Mouse (Mus musculus): ENCODE data around the gene Trim59.
A peak's percentile ranks its signal among the peaks of the same experiment; 100 is the strongest.
"Not testable (repeated sequence)": the region's sequence is repeated elsewhere in the genome, so short reads cannot be mapped to it uniquely, and the experiment has no call there.

The Trim59 gene

DNA sequence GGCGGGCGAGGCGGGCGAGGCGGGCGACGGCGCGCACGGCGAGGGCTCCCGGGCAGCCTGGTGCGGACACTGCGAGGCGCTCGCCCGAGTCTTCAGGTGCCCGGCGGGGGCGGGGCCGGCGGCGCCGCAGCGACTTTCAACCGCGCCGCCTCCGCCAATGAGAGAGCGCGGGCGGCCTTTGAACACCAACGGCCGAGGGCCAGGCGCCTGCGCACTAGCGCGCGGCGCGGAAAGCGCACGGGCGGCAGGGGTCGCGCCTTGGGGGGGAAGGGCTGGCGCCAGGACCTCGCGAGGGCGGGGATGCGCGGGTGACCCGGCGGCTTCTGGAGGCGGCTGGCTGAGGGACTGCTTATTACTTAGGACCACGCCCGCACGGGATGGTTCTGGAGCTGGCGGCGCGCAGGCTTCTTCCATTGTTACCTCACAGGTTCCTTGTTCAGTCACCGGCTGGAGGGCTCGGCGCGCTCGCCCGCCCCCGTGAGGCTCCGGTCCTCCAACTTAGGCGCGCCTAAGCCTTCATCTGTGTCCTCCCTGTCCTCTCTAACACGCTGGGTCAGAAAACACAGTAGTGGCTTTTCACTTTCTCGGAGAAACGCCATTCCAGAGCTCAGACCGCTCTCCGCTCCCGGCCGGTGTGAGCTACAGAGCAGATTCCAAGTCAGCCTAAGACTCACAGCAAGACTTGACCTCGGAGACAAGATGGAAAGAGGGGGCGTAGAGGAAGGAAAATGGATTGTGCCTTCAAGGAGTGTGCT lies at the start of gene Trim59:
Trim59 (minus strand) TSS at position 111 of the 755 bp plus-strand sequence.
- DNase-seq (ENCODE audit: low spot score) = peak; percentile 93

DNA sequence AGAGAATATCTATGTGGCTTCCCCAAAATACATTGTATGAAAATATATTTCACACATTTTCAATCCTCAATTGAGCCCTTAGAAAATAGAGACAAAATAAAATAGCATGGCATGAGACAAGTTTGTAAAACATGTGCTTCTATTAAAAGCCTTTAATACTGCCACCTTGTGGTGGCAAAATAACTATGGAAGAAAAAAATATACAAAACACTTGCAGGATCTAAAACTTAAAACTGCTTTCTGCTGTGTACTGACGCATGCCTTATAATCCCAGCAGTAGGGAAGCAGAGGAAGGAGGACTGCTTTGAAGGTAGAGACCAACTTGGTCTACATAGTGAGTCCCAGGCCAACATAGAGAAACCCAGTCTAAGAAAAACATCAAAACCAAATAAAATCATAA lies 19.4 kb upstream of the Trim59 start:
- DNase-seq (ENCODE audit: low spot score) = no peak

DNA sequence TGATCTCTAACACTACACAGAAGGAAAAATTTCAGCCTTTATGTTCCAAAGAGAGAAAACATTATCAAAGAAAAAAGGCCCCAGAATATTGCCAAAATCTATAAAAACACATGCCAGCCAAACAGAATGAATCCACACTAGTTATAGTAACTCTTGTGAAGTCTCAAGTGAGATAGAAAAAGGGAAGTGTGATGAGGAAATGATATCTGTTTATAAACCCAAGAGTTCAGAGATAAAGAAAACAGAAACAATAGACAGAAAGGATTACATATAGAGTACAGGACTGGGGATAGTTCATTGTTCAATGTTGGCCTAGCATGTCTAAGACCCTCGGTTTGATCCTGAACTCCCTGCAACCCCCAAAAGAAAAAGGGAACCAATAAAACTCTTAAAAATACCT lies 18.2 kb upstream of the Trim59 start:
- no peak for DNase-seq (ENCODE audit: low spot score)

DNA sequence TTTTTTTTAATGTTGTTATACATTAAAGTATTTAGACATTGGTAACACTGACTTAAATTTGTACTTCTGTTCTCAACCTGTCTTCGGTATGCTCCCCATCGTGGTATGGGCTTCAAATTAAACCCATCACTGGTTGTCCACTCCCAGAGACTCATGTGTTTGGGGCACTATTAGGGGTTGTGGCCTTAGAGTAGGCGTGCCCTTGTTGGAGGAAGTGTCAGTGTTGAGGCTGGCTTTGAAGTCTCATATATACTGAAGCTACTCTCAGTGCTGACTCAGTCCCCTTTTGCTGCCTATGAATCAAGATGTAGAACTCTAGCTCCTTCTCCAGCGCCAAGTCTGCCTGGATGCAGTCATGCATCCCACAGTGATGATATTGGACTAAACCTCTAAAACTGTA lies 16.1 kb upstream of the Trim59 start:
- no peak for DNase-seq (ENCODE audit: low spot score)

DNA sequence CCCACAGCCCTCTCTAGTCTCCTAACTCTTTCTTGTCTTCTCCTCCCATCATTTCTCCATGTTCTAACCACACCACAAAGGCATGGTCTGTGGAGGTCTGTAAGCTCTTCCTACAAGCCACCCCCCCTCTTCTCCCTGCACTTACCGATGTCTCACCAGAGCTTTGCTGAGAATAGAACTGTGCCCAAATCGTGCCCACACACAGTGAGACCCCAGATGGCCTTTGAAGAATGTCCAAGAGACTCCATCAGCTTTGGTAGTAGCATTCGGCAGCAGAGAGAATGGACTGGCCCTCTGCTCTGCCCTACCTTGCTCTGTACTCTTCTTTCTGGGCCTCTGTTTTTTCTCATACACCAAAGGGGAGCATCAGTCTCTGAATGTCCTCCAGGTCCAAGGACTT lies 11.3 kb upstream of the Trim59 start:
- no peak for DNase-seq (ENCODE audit: low spot score)

DNA sequence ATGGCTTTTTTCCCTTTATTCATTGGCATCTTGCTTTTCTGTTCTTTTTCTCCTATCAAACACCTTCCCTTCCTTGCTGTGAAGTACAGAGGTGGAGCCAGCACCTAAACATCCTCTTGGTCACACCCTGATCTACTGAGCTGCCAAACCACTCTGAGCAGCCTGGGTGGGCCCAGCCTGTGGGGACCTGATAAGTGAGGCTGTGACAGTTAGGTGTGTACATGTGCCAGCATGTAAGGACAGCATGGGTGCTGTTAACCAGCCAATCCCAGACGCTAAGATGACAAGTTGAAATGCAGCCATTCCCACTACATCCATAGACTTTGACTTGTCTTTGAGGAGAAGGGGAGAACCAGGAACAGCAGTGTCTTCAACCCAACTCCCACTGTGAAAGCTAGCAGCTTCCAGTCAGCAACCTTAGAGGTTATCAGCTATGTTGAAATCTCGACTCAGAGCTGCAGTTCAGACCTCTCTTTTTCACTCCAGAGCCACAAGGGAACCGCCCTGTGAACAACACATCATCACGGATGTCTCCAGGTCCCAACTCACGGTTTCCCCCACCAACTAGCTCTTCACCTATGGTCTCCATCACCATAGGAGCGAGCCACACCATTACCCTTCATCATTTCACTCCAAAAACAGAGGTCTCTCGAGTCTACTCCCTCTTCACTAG lies 10.3 kb upstream of the Trim59 start:
- DNase-seq (ENCODE audit: low spot score) = no peak

DNA sequence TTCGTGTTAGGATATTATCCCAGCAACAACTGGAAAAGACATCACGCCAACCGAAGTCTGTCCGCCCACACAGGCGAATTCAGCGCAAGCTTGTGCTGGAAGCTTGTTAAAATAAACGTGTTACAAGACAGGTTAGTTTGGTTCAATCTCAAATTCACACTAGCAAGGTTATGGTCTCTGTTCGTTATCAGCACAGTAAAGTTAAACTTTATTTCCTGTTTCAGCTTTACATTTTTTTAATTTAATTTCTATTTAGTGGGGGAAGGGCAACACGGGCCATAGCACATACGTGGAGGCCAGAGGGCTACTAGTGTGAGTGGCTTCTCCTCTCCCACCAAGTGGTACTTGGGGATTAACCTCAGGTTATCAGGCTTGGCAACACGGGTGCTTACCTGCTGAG lies 7.3 kb upstream of the Trim59 start:
- no peak for DNase-seq (ENCODE audit: low spot score)

DNA sequence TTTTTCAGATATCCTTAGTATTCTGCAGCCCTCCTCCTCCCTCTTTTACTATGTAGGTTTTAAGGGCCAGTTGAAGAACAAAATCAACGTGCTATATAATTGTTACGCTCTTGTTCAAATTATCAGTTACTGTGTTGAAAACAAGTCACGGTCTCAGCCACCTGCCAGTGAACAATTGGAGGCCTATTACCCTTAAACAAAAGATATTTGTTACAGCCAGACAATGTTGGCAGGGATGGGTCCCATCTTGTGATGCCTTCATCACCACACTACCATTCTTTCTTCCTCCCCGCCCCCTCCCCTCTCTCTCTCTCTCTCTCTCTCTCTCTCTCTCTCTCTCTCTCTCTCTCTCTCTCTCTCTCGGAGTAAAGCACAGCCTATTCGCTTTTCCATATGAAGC lies 4.5 kb upstream of the Trim59 start:
- no peak for DNase-seq (ENCODE audit: low spot score)

DNA sequence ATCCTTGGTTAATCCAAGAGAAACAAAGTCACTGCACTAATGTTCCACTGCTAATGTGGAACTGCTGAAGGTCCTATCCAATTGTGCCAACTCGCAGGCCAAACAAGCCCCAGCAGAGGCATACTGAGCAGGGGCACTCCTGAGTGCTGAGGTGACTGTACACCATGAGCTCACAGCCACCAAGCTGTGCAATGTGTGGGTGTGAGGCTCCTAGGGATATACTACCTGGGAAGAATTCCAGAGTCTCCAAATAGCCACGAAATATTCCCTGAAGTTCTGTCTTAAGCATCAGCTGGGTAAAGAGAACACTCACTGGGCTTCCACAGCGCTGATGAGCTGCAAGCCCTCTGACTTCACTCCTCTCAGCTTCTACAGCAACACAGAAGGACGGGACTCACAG lies 3.1 kb upstream of the Trim59 start:
- DNase-seq (ENCODE audit: low spot score) = no peak

DNA sequence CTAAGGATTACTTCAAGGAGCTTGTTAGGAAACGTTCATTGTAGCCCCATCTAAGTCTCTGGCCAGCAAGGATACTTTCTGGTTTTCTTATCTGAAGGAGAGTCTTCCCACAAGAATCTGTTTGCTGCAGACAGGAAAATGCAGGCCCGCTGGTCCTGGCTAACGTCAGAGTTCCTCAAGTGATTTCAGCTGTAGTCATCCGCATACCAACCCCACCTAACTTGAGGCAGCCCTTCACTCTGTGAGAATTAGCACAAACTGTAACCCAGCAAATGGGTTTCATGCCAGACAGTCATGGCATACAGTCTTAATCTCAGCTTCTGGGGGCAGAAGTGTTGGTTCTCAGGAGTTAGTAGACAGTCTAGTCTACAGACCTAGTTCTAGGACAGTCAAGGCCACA lies 2.0 kb upstream of the Trim59 start:
- DNase-seq (ENCODE audit: low spot score) = no peak

DNA sequence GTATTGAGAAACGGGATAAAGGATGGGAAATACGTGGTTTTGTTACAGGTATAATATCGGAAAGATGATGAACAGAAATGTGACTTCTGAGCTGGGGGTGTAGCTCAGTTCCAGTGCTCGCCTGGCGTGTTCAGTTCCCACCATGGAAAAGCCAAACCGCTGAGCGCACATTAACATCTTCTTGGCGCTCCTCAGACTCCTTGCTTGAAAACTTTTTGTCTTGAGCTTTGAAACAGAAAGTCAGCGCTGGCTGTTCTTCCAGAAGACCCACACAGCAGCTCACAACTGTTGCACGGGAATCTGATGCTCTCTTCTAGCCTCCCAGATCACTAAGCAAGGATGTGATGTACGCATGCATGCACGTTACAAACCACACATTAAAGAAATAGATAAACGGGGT lies 1.2 kb upstream of the Trim59 start:
- DNase-seq (ENCODE audit: low spot score) = no peak

DNA sequence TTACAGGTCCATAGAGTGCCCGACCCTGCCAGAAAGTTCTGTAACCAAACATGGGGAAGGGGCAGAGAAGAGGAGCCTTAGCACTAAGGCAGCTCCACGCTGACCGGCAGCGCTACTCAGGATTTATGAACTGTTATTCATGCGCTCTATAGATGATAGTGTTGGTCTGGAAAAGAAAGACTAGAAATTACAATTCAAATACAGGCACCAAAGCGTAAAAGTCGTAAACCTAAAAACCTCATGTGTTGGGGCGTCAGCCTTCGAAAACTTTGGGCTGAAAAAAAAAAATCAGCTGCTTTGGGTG lies 797 bp upstream of the Trim59 start:
- no peak for DNase-seq (ENCODE audit: low spot score)

DNA sequence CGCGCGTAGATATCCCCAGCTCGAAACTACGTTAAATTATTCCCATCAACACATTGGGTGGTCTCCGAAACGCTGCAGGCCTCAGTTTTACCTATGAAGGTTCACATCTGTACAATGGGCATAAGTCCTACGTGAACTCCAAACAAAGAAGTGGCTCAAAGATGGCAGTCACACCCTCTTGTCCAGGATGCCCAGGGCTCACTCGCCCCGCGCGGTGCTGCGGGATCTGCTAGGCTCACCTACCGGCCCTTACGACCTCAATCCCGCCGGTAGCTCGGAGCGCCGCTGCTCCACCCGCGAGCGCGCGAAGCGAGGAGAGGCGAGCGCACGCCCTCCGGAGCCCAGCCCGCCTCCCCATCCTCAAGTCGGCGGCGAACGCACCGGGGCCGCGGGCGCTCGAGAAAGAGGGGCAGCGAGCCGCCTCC lies 376 bp downstream of the Trim59 start:
- no peak for DNase-seq (ENCODE audit: low spot score)

DNA sequence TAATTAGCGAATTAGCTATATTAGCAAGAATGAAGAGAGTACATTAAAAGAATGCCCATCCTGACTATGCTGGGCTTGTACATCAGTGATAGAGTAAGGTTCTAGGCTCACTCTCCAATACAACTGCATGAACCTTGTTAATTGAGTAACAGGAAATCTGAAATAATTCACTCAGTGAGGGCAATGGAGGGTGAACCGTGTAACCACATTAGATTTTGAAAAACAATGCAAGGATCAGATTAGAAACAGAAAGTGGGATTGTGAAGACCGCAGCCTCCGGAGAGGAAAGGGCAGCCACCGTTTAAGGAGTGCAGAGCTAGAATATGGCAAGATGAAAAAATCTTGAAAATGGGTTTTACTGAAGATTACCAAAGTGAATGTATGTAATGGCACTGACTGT lies 3.3 kb downstream of the Trim59 start:
- DNase-seq (ENCODE audit: low spot score) = no peak

DNA sequence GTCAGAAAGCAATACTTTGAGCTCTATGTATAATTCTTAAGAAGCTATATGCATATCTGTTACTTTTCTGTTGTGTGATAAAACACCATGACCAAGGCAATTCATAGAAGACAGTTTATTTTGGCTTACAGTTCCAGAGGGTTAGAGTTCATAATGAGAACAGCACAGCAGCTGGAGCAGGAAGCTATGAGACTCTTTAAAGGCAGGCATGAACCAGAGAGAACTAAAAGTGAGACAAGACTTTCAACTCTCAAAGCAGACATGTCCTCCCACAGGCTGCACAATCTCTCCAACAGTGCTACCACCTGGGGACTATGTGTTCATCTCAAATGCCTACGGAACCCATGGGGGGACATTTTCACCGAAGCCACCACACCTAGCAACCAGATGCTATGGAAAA lies 4.5 kb downstream of the Trim59 start:
- no peak for DNase-seq (ENCODE audit: low spot score)

DNA sequence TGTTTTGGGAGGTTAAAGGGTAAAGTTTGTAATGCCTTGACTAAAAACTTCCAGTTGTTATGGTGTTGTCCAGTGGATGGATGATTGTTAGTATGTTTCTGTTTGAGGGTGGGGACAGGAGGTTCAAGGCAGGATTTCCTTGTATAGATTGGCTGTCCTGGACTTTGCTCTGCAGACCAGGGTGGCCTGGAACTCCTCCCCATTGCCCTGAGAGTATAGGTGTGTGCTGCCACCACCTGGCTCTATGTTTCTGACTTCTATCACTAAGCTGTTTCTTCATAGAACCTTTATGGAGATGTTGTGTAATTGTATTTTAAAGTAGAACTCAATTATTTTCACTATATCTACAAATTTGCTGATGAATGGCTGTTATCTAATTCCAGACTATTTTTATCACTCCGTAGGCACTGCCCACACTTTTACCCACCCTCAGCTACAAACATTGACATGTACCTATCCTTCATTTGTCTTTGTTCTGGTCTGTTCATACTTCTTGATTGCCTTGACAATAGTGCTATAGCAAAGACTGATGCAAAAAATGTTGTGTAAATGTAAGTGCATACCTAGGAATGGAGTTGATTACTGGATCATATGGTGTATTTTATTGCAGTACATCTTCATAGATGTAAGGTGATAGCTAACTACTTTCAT lies 18.3 kb downstream of the Trim59 start:
- no peak for DNase-seq (ENCODE audit: low spot score)

DNA sequence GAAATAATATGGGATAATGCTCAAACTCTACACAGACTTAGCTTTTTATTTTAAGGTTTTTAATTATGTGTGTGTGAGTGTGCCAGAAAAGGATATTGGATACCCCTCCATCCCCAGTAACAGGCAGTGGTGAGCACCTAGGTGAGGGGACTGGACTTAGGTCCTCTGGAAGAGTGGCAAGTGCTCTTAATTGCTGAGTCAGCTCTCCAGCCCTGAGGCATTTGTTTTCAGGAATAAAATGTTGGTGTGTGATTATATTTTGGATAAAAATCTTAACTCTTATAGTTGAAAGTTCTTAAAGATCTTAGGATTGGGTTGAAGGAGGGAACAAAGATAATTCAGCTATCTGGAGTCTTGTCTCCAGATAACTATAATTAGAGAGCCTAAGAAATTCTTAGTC lies 23.8 kb downstream of the Trim59 start:
- DNase-seq (ENCODE audit: low spot score) = no peak

DNA sequence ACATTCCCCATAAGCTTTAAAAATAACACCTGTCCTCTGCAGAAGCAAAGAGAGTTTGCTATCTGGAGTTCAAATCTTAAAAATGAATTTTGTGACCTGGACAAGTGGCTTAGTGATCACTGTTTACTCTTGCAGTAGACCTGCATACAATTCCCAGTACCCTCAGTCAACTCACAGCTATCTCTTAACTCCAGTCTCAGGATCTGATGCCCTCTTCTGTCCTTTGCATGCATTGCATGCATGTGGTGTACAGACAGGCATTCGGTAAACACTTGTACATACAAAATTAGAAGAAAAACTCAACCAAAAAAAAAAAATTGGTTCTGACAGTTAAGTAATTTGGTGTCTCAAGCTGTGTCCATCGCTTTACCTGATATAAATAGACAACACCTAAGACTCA lies 24.3 kb downstream of the Trim59 start:
- no peak for DNase-seq (ENCODE audit: low spot score)

DNA sequence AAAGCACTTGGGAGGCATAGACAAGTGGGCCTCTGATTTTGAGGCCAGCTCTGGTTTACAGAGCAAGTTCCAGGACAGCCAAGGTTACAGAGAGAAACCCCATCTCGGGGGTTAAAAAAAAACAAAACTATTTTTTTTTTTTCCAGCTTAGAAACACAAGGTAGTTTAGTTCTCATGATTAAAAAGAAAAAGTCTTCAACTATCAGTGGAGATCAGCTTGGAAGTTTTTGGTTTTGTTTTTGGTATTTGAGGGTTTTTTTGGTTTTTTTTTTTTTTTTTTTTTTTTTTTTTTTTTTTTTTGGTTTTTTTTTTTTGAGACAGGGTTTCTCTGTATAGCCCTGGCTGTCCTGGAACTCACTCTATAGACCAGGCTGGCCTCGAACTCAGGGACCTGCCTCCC lies 25.9 kb downstream of the Trim59 start:
- DNase-seq (ENCODE audit: low spot score) = not testable (repeated sequence)

DNA sequence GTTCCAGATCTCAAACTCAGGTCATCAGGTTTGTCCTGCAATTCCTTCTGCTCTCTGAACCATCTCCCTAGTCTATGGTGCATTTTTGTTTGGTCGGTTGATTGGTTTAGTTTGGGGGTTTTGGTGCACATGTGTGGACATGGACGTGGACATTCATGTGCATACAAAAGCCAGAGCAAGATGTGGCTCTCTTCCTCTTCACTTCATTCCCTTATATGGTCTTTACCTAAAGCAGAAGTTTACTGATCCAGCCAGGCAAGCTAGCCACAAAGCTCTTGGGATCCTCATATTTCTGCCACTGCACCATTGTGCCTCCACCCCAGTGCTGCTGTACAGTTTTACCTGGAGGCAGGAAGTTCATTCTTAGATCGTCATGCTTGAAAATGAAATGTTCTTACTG lies 27.4 kb downstream of the Trim59 start:
- no peak for DNase-seq (ENCODE audit: low spot score)

DNA sequence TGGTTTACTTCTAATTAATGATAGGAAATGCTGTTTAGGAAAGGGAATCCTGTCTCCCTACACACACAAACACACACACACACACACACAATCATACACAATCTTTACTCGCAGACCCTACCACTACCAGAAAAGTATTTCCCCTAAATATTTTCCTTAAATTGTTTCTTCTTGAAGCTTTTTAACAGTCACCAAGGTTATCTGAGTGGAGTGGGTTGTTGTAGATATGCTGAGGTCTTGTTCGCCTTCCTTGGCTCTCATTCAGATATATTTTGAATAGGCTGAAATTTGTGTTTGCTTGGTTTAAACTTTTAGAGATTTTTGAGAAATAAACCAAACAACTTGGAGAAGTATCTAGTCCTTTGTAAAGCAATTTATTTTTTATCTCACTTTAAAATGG lies 35.7 kb downstream of the Trim59 start:
- no peak for DNase-seq (ENCODE audit: low spot score)

DNA sequence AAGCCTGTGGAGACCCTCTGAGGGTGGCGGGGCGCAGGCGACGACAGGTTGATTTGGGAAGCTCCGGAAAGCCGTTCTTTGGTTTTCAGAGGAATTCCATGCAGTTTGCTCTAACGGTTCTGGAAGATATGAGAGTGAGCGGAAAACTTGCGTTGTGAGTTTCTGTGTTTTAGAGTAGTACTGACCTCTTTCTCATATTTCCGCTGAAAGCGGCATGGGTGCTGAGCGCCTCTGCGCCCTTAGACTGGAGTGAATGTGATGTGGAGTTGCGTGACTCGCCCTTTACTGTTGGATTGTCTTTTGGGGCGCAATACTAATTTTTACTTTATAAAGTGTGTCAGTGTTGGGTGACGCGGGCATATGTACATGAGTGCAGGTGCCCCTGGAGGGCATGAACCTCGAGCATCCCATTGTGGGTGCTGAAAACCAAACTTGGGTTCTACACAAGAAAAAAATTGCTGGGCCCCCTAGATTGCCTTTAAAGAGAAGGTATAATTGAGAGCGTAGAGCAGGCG lies 38.3 kb downstream of the Trim59 start:
- no peak for DNase-seq (ENCODE audit: low spot score)

All from testis, postnatal 10 days (tissue).